Mouse (Mus musculus) midbrain, embryonic 14.5 days (tissue): ENCODE data around the gene Adamts6. TPM values are rescaled to one million over a fixed set of nuclear protein-coding genes. Genes with fewer than 3 reads are reported as not detected.
A peak's percentile ranks its signal among the peaks of the same experiment; 100 is the strongest.

ENCODE experiments used
- ATAC-seq: fragments of 200-750 bp; cut with Nextera tagmentation; 2 replicates; pipeline ENCODE4 v1.8.0; 2017; ENCODE audit warnings: moderate number of reproducible peaks, moderate library complexity; ENCODE audit not compliant: low FRiP score, low TSS enrichment
- DNase-seq: peaks from one replicate; pipeline ENCODE4 v3.0.0-alpha.2; 2015
- H3K27ac ChIP-seq: fragments of 300-500 bp; sonication (generic); replicated peaks from 2 replicates; pipeline ENCODE4 v1.5.1; 2014; ENCODE audit warnings: mild to moderate bottlenecking, low read depth, low read length, moderate library complexity
- H3K27me3 ChIP-seq: fragments of 300-500 bp; sonication (generic); 2 replicates; pipeline ENCODE4 v1.6.1; 2014; ENCODE audit warnings: low read length, control low read depth, mixed read lengths; ENCODE audit not compliant: control insufficient read depth, insufficient read depth
- H3K36me3 ChIP-seq: fragments of 300-500 bp; sonication (generic); 2 replicates; pipeline ENCODE4 v1.6.1; 2014; ENCODE audit warnings: low read length, control low read depth; ENCODE audit not compliant: control insufficient read depth, insufficient read depth
- H3K4me1 ChIP-seq: fragments of 300-500 bp; sonication (generic); 2 replicates; pipeline ENCODE4 v1.6.1; 2014; ENCODE audit warnings: mild to moderate bottlenecking, antibody characterized with exemption, low read length, control low read depth; ENCODE audit not compliant: control insufficient read depth, insufficient read depth
- H3K4me2 ChIP-seq: fragments of 300-500 bp; sonication (generic); 2 replicates; pipeline ENCODE4 v1.6.1; 2014; ENCODE audit warnings: mild to moderate bottlenecking, low read length, moderate library complexity
- H3K4me3 ChIP-seq: fragments of 300-500 bp; sonication (generic); replicated peaks from 2 replicates; pipeline ENCODE4 v1.5.1; 2014; ENCODE audit warnings: low read depth, low read length
- H3K9ac ChIP-seq: fragments of 300-500 bp; sonication (generic); replicated peaks from 2 replicates; pipeline ENCODE4 v1.6.1; 2014; ENCODE audit warnings: mild to moderate bottlenecking, low read length, moderate library complexity
- H3K9me3 ChIP-seq: fragments of 300-500 bp; sonication (generic); 2 replicates; pipeline ENCODE4 v1.6.1; 2016; ENCODE audit warnings: low read length, control low read depth, mixed read lengths; ENCODE audit not compliant: control insufficient read depth
- WGBS: fragments of 180-500 bp; shearing (Covaris S2); extraction: QIAGEN DNeasy Blood & Tissue Kit; methylation state at CpG from one replicate; pipeline ENCODE4 v1.1.7; 2014; 5-methylcytosine and 5-hydroxymethylcytosine counted together
- polyA plus RNA-seq: library from polyadenylated mRNA; unstranded; fragments of >200 nt; fragmentation: Nextera tagmentation; extraction: Ambion mirVana; gene quantifications from 2 replicates; pipeline ENCODE4 v1.2.1, GENCODE M21; 2014

Adamts6 gene
- polyA plus RNA-seq, 1 experiment from 2014 or later: 2.2 TPM

- H3K9me3 ChIP-seq: no peaks in the 10 kb centered on the region
- H3K4me3 ChIP-seq: peak overlapping the region; percentile 33
- peak; percentile 55 for DNase-seq
- peaks cover 10% of the 10 kb centered on the region for H3K4me1 ChIP-seq
- no peaks in the 10 kb centered on the region for H3K27me3 ChIP-seq
- 47% methylated on average over 15 of the region's 15 CpGs for WGBS
- peak; percentile 19; the same call in 1 of the 2 replicates for ATAC-seq
- H3K9ac ChIP-seq: peak overlapping the region; percentile 66
- H3K36me3 ChIP-seq: no peaks in the 10 kb centered on the region
- H3K27ac ChIP-seq: peak overlapping the region; percentile 96
- H3K4me2 ChIP-seq: peak overlapping the region; percentile 65
Measured at GRCm38 (mm10) chr13:104517638-104518311, 230.1 kb downstream of the Adamts6 start.

GRCm38 (mm10) chr13:104518312-104519005 is 230.8 kb downstream of the Adamts6 start:
- H3K4me3 ChIP-seq: peak overlapping the region; percentile 33
- H3K4me1 ChIP-seq: peaks cover 10% of the 10 kb centered on the region
- H3K27me3 ChIP-seq: no peaks in the 10 kb centered on the region
- no peaks in the 10 kb centered on the region for H3K9me3 ChIP-seq
- H3K36me3 ChIP-seq: no peaks in the 10 kb centered on the region
- peak overlapping the region; percentile 96 for H3K27ac ChIP-seq
- ATAC-seq (peak; percentile 95), DNase-seq (peak; percentile 97)
- 3% methylated on average over 19 of the region's 19 CpGs for WGBS
- H3K9ac ChIP-seq: peak overlapping the region; percentile 66
- H3K4me2 ChIP-seq: peak overlapping the region; percentile 65

- Histone ChIP-seq H3K9ac (no peak overlapping the region), H3K4me1 (peaks cover 10% of the 10 kb centered on the region), H3K27ac (peak overlapping the region; percentile 96), H3K4me3 (peak overlapping the region; percentile 33), H3K36me3 (no peaks in the 10 kb centered on the region), H3K4me2 (peak overlapping the region; percentile 65), H3K9me3 (no peaks in the 10 kb centered on the region), H3K27me3 (no peaks in the 10 kb centered on the region)
- ATAC-seq (peak; percentile 65), DNase-seq (peak; percentile 79)
- 20% methylated on average over 14 of the region's 14 CpGs for WGBS
Measured at GRCm38 (mm10) chr13:104519006-104519695, 231.5 kb downstream of the Adamts6 start.

GRCm38 (mm10) chr13:104519981-104520380 is 232.3 kb downstream of the Adamts6 start:
- Histone ChIP-seq H3K36me3 (no peaks in the 10 kb centered on the region), H3K9ac (no peak overlapping the region), H3K4me1 (peaks cover 10% of the 10 kb centered on the region), H3K4me3 (no peak overlapping the region), H3K27ac (no peak overlapping the region), H3K4me2 (no peak overlapping the region), H3K27me3 (no peaks in the 10 kb centered on the region), H3K9me3 (no peaks in the 10 kb centered on the region)
- no peak for DNase-seq
- WGBS: 95% methylated on average over 4 of the region's 4 CpGs
- ATAC-seq: no peak

GRCm38 (mm10) chr13:104520461-104520860 is 232.8 kb downstream of the Adamts6 start:
- H3K4me3 ChIP-seq: no peak overlapping the region
- ATAC-seq (no peak), DNase-seq (no peak)
- H3K27me3 ChIP-seq: no peaks in the 10 kb centered on the region
- H3K9ac ChIP-seq: no peak overlapping the region
- 95% methylated on average over 3 of the region's 3 CpGs for WGBS
- peaks cover 10% of the 10 kb centered on the region for H3K4me1 ChIP-seq
- H3K4me2 ChIP-seq: no peak overlapping the region
- H3K36me3 ChIP-seq: no peaks in the 10 kb centered on the region
- no peaks in the 10 kb centered on the region for H3K9me3 ChIP-seq
- no peak overlapping the region for H3K27ac ChIP-seq

GRCm38 (mm10) chr13:104521532-104521931 is 233.9 kb downstream of the Adamts6 start:
- no peaks in the 10 kb centered on the region for H3K9me3 ChIP-seq
- peaks cover 10% of the 10 kb centered on the region for H3K4me1 ChIP-seq
- ATAC-seq (no peak), DNase-seq (no peak)
- no peaks in the 10 kb centered on the region for H3K27me3 ChIP-seq
- no peak overlapping the region for H3K4me2 ChIP-seq
- no peak overlapping the region for H3K27ac ChIP-seq
- H3K36me3 ChIP-seq: no peaks in the 10 kb centered on the region
- H3K9ac ChIP-seq: no peak overlapping the region
- no peak overlapping the region for H3K4me3 ChIP-seq
- 95% methylated on average over 2 of the region's 2 CpGs for WGBS

- WGBS: 76% methylated on average over 4 of the region's 4 CpGs
- ATAC-seq (no peak), DNase-seq (no peak)
- Histone ChIP-seq H3K27me3 (no peaks in the 10 kb centered on the region), H3K4me2 (no peak overlapping the region), H3K36me3 (no peaks in the 10 kb centered on the region), H3K9ac (no peak overlapping the region), H3K4me3 (no peak overlapping the region), H3K27ac (no peak overlapping the region), H3K4me1 (no peaks in the 10 kb centered on the region), H3K9me3 (no peaks in the 10 kb centered on the region)
Measured at GRCm38 (mm10) chr13:104525656-104526055, 238.0 kb downstream of the Adamts6 start.

- H3K9ac ChIP-seq: no peak overlapping the region
- H3K9me3 ChIP-seq: no peaks in the 10 kb centered on the region
- H3K27me3 ChIP-seq: no peaks in the 10 kb centered on the region
- ATAC-seq (no peak), DNase-seq (no peak)
- H3K36me3 ChIP-seq: no peaks in the 10 kb centered on the region
- no peak overlapping the region for H3K27ac ChIP-seq
- no peak overlapping the region for H3K4me3 ChIP-seq
- no peak overlapping the region for H3K4me2 ChIP-seq
- H3K4me1 ChIP-seq: no peaks in the 10 kb centered on the region
Measured at GRCm38 (mm10) chr13:104529238-104529637, 241.6 kb downstream of the Adamts6 start.
